Mouse (Mus musculus) stomach, embryonic 16.5 days (tissue): ENCODE measurements around the gene Kantr. TPM values are rescaled to one million over a fixed set of nuclear protein-coding genes. Genes with fewer than 3 reads are reported as not detected.
A peak's percentile ranks its signal among the peaks of the same experiment; 100 is the strongest.
"Not testable (repeated sequence)": the region's sequence is repeated elsewhere in the genome, so short reads cannot be mapped to it uniquely, and the experiment has no call there.

ENCODE experiments used
- ATAC-seq: fragments of 200-750 bp; cut with Nextera tagmentation; 2 replicates; pipeline ENCODE4 v1.8.0; 2017; ENCODE audit warnings: moderate number of reproducible peaks, moderate TSS enrichment; ENCODE audit not compliant: insufficient read depth, low FRiP score
- H3K27ac ChIP-seq: fragments of 300-500 bp; sonication (generic); 2 replicates; pipeline ENCODE4 v1.5.1; 2014; ENCODE audit warnings: low read length
- H3K27me3 ChIP-seq: fragments of 300-500 bp; sonication (generic); 2 replicates; pipeline ENCODE4 v1.6.1; 2014; ENCODE audit warnings: low read length, control low read depth, mixed read lengths; ENCODE audit not compliant: control insufficient read depth, insufficient read depth
- H3K36me3 ChIP-seq: fragments of 300-500 bp; sonication (generic); 2 replicates; pipeline ENCODE4 v1.6.1; 2014; ENCODE audit warnings: low read length; ENCODE audit not compliant: control insufficient read depth, insufficient read depth
- H3K4me1 ChIP-seq: fragments of 300-500 bp; sonication (generic); 2 replicates; pipeline ENCODE4 v1.6.1; 2014; ENCODE audit warnings: low read length, control low read depth, mixed read lengths; ENCODE audit not compliant: control insufficient read depth, insufficient read depth
- H3K4me2 ChIP-seq: fragments of 300-500 bp; sonication (generic); 2 replicates; pipeline ENCODE4 v1.6.1; 2014; ENCODE audit warnings: low read depth, low read length, mixed read lengths
- H3K4me3 ChIP-seq: fragments of 300-500 bp; sonication (generic); replicated peaks from 2 replicates; pipeline ENCODE4 v1.5.1; 2014; ENCODE audit warnings: mild to moderate bottlenecking, low read length
- H3K9ac ChIP-seq: fragments of 300-500 bp; sonication (generic); 2 replicates; pipeline ENCODE4 v1.6.1; 2014; ENCODE audit warnings: low read length
- H3K9me3 ChIP-seq: fragments of 300-500 bp; sonication (generic); replicated peaks from 2 replicates; pipeline ENCODE4 v1.6.1; 2016; ENCODE audit warnings: low read length, control low read depth; ENCODE audit not compliant: control insufficient read depth
- WGBS: fragments of 180-500 bp; shearing (Covaris S2); extraction: QIAGEN DNeasy Blood & Tissue Kit; methylation state at CpG from one replicate; pipeline ENCODE4 v1.1.7; 2014; 5-methylcytosine and 5-hydroxymethylcytosine counted together
- polyA plus RNA-seq: library from polyadenylated mRNA; unstranded; fragments of >200 nt; fragmentation: Nextera tagmentation; extraction: Ambion mirVana; gene quantifications from 2 replicates; pipeline ENCODE4 v1.2.1, GENCODE M21; 2015

The Kantr gene
- polyA plus RNA-seq, 1 experiment from 2014 or later: 14.8 TPM

DNA sequence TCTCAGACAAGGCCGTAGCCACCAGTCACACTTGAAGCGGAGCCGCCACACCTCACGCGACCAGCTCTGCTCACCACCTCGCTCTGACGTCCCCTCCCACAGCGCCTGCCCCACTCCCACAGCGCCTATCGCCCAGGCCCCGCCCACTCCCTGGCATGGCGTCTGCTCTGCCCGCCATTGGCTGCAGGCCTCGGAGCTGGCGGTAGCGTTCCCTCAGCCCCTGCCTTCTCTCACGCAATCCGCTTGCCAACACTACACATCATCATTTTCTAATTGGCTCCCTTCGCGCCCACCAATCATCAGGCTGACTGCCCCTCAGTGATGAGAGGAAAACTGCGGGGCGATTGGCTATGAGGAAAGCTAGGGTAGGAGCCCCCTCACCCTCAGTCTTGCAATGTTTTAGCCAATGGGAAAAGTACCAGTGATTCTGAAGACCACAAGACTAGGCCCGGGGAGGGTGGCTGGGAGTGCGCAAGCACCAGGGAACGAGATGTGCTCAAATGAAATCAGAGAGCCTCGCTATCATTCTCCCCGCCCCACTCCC lies 15.1 kb upstream of the Kantr start, which contains the start of gene Tspyl2:
Tspyl2 (minus strand) TSS at position 68 of the 544 bp plus-strand sequence.
- ATAC-seq: peak; percentile 98
- Histone ChIP-seq H3K9ac (peak within 1 kb of the TSS; percentile 81), H3K27me3 (peaks cover 23% of the 10 kb centered on the region), H3K4me1 (peaks cover 3% of the 10 kb centered on the region; the same call in 1 of the 2 replicates), H3K4me2 (peak within 1 kb of the TSS; percentile 50), H3K27ac (peak within 1 kb of the TSS; percentile 89), H3K36me3 (no peaks in the 10 kb centered on the region), H3K4me3 (peak within 1 kb of the TSS; percentile 62), H3K9me3 (no peaks in the 10 kb centered on the region)
- 6% methylated on average over 26 of the region's 27 CpGs for WGBS

- peak overlapping the region; percentile 81 for H3K9ac ChIP-seq
- peaks cover 23% of the 10 kb centered on the region; the same call in 1 of the 2 replicates for H3K27me3 ChIP-seq
- no peaks in the 10 kb centered on the region for H3K9me3 ChIP-seq
- ATAC-seq: no peak
- H3K4me3 ChIP-seq: peak overlapping the region; percentile 62
- H3K27ac ChIP-seq: peak overlapping the region; percentile 64; the same call in 1 of the 2 replicates
- 32% methylated on average over 10 of the region's 11 CpGs for WGBS
- H3K36me3 ChIP-seq: no peaks in the 10 kb centered on the region
- peaks cover 3% of the 10 kb centered on the region; the same call in 1 of the 2 replicates for H3K4me1 ChIP-seq
- peak overlapping the region; percentile 46 for H3K4me2 ChIP-seq
Measured at GRCm38 (mm10) chrX:152341496-152341895, 14.2 kb upstream of the Kantr start.

DNA sequence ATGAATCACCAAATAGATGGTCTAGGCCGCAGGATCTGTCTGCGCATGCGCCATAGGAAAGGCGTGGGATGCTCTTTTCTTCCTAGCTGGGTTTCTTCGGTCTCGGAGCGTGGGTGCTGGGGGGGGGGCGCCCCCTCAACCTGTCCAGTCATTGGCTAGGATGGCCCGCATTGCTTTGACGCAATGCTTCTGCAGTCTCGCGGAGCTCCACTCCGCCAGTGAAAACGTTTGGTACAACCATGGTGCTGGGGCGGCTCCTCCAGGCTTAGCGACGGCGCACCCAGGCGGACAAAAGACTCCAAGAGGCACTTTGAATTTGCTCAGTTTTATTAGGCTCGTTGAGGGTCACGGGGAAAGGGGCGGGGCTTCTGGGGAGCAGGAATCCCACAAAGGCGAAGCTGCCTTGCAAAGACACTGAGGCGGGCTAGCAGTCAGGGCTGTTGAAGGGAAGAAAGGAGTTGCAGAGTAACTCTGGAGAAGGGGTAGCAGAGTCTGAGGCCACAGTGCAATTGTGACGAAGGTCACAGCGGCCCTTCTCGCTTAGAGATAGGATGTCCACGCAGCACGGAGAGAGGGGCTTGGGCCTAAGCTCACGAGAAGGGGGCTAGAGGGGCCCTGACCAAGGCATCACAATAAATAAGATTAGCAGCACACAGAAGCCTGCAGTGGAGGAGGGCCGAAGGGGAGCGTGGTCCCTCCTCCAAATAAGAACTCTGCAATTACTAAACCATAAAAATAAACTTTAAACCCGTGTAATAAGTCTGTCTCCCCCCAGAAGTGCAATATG lies 9.4 kb upstream of the Kantr start:
- Histone ChIP-seq H3K9ac (peak overlapping the region; percentile 46), H3K4me3 (peak overlapping the region; percentile 26), H3K36me3 (no peaks in the 10 kb centered on the region), H3K4me1 (peaks cover 3% of the 10 kb centered on the region; the same call in 1 of the 2 replicates), H3K9me3 (no peaks in the 10 kb centered on the region), H3K27me3 (peaks cover 17% of the 10 kb centered on the region; the same call in 1 of the 2 replicates), H3K27ac (peak overlapping the region; percentile 73), H3K4me2 (peak overlapping the region; percentile 38)
- WGBS: 11% methylated on average over 33 of the region's 33 CpGs
- ATAC-seq: peak; percentile 99

DNA sequence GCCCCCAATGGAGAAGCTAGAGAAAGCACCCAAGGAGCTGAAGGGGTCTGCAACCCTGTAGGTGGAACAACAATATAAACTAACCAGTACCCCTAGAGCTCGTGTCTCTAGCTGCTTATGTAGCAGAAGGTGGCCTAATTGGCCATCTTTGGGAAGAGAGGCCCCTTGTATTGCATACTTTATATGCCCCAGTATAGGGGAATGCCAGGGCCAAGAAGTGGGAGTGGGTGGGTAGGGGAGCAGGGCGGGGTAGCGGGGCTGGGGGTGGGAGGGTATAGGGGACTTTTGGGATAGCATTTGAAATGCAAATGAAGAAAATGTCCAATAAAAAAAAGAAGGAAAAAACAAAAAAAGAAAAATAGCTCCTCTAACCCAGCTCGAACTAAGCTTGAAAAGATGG lies 8.8 kb upstream of the Kantr start:
- not testable (repeated sequence) for H3K36me3 ChIP-seq, H3K9ac ChIP-seq, ATAC-seq, H3K9me3 ChIP-seq, H3K4me1 ChIP-seq, H3K27ac ChIP-seq
- Histone ChIP-seq H3K4me2 (peak overlapping the region; percentile 38), H3K27me3 (peaks cover 15% of the 10 kb centered on the region; the same call in 1 of the 2 replicates), H3K4me3 (peak overlapping the region; percentile 26; the same call in 1 of the 2 replicates)
- 42% methylated on average over 4 of the region's 4 CpGs for WGBS

DNA sequence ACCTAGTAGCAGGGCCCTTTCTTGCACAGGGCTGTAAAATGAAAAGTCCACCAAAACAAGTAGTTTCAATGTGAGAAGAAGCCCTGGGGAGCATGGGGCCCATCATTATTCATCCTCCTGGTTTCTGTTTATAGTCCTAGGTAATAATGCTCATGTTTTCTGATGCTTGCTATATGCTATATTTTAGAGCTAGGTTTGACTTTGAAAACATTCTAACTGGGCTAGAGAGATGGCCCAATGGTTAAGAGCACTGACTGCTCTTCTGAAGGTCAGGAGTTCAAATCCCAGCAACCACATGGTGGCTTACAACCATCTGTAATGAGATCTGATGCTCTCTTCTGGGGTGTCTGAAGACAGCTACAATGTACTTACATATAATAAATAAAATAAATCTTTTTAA lies 2.1 kb upstream of the Kantr start:
- not testable (repeated sequence) for ATAC-seq, H3K4me3 ChIP-seq

GRCm38 (mm10) chrX:152327689-152328052 lies 376 bp upstream of the Kantr start:
- Histone ChIP-seq H3K27me3 (peaks cover 9% of the 10 kb centered on the region; the same call in 1 of the 2 replicates), H3K9ac (peak overlapping the region; percentile 48), H3K4me1 (no peaks in the 10 kb centered on the region), H3K9me3 (no peaks in the 10 kb centered on the region), H3K4me2 (peak overlapping the region; percentile 57), H3K27ac (no peak overlapping the region; the same call in 1 of the 2 replicates), H3K4me3 (peak overlapping the region; percentile 62), H3K36me3 (no peaks in the 10 kb centered on the region)
- ATAC-seq: 0 out of 2 replicates have a peak, but pooled peaks have one; percentile 21
- WGBS: 18% methylated on average over 8 of the region's 8 CpGs

More for the DNA sequence above, 2.1 kb upstream of the Kantr start:
- H3K9ac ChIP-seq, H3K4me1 ChIP-seq, H3K36me3 ChIP-seq, H3K9me3 ChIP-seq, H3K27me3 ChIP-seq, H3K4me2 ChIP-seq, H3K27ac ChIP-seq: not testable (repeated sequence)

GRCm38 (mm10) chrX:152323584-152323983 lies 3.7 kb downstream of the Kantr start:
- Histone ChIP-seq H3K27me3 (peaks cover 9% of the 10 kb centered on the region; the same call in 1 of the 2 replicates), H3K9ac (no peak overlapping the region), H3K4me3 (no peak overlapping the region), H3K27ac (no peak overlapping the region), H3K4me1 (no peaks in the 10 kb centered on the region), H3K9me3 (no peaks in the 10 kb centered on the region), H3K4me2 (no peak overlapping the region), H3K36me3 (no peaks in the 10 kb centered on the region)
- WGBS: 92% methylated on average over 1 of the region's 1 CpGs
- no peak for ATAC-seq

DNA sequence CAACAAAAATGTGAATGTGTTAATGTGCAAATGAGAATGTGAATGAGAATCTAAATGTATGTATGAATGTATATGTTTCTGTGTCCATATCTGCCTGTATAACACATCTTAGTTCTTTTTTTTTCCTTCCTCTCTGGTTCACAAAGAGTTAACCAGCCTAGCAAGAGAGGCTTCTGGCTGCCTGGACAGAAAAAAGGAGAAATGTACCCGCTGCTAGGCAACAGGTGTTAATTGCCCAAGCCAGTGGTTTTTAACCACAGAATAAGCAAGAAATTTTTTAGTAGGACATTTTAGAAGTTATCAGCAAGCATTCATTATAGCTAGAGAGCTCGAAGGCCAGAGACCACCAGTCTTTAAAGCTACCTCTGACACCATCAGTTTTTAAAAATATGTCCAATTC lies 4.5 kb downstream of the Kantr start:
- no peak overlapping the region for H3K4me2 ChIP-seq
- H3K4me3 ChIP-seq: no peak overlapping the region
- ATAC-seq: no peak
- H3K9ac ChIP-seq: no peak overlapping the region
- H3K27me3 ChIP-seq: peaks cover 3% of the 10 kb centered on the region; the same call in 1 of the 2 replicates
- 38% methylated on average over 2 of the region's 2 CpGs for WGBS
- H3K4me1 ChIP-seq: no peaks in the 10 kb centered on the region
- no peak overlapping the region for H3K27ac ChIP-seq
- no peaks in the 10 kb centered on the region for H3K9me3 ChIP-seq
- no peaks in the 10 kb centered on the region for H3K36me3 ChIP-seq

- no peaks in the 10 kb centered on the region for H3K9me3 ChIP-seq
- peaks cover 3% of the 10 kb centered on the region; the same call in 1 of the 2 replicates for H3K27me3 ChIP-seq
- H3K9ac ChIP-seq: no peak overlapping the region
- no peak for ATAC-seq
- no peak overlapping the region for H3K27ac ChIP-seq
- no peaks in the 10 kb centered on the region for H3K4me1 ChIP-seq
- H3K4me2 ChIP-seq: no peak overlapping the region
- no peak overlapping the region for H3K4me3 ChIP-seq
- H3K36me3 ChIP-seq: no peaks in the 10 kb centered on the region
- 66% methylated on average over 4 of the region's 4 CpGs for WGBS
Measured at GRCm38 (mm10) chrX:152320535-152320934, 6.8 kb downstream of the Kantr start.
